Mouse (Mus musculus) adrenal gland, postnatal 4 days (tissue): ENCODE data around the gene Ly6g5b. TPM values are rescaled to one million over a fixed set of nuclear protein-coding genes. Genes with fewer than 3 reads are reported as not detected.

ENCODE experiments used
- DNase-seq, 2 experiments: peaks; one replicate each; pipeline ENCODE4 v3.0.0; 2021 to 2022; ENCODE audit warnings: low spot score in 2 of 2, mixed read lengths in 2 of 2
- long read RNA-seq, 2 experiments: library from polyadenylated mRNA; stranded (forward); transcript quantifications; one replicate each; pipeline ENCODE4 v2.0.0; 2021
- total RNA-seq, 2 experiments: library from RNA; stranded (reverse); gene quantifications; 2 replicates each; pipeline ENCODE4 v1.2.3; 2021

The Ly6g5b gene
- total RNA-seq, result 1 to 10 TPM in 1 of 2 experiments, under 1 TPM in 1; 0.62 to 1.4 TPM
- long read RNA-seq, experiment 1, result 0 reads
- long read RNA-seq, experiment 2, result 0 reads

- DNase-seq, result no peak
Observed at GRCm38 (mm10) chr17:35115046-35116019, at the start of gene Ly6g5b. Gene Ly6g5b (minus strand): TSS chr17:35115428.

DNA sequence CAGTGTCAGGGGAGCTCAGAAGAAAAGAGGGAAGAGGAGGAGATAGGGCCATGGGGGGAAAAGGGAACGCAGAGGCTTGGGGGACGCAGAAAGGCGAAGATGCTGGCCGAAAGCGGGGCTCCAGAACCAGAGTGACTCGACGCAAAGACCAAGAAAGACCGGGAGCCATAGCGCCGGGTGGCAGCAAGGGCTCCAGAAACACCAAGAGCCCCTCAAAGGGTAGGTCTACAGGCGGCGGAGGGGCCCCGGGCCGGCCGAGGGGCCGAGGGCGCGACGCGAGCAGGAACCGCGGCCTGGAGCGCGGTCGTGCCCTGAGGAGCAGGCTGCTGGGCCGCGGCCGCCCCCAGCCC is 49.0 kb upstream of the Ly6g5b start:
- DNase-seq, result no peak

DNA sequence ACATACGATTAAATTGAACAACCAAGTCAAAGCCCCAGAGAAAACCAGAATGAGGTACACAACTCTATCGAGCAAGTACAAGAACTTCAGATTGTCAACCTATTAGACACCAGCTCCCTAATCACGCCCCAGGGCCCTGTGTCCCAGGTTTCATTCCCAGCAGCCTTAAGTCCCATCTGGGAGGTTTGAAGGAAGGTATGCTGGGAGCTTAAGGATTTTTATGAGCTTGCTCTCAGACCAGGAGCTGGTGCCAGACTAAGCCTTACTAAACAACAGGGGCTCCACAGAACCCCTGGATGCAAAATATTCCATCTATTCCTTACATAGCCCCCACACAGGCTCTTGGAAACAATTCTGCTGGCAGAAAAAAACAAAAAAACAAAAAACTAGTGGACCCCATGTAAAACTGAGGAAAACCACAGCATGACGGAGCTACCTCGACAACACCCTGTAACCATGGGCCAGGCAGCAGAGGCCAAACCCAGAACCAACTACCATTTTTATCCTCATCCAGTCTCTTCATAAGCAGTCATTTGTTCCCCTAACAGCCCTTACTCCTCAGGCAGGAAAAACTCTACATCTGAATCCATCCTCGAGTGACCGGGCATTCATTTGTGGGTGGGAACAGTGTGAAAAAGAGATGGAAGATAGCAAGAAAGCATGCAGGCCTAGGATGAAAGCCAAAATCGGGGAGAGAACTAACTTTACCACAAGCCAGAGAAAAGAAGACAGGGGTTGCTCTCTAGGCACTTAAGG is 48.3 kb upstream of the Ly6g5b start:
- no peak for DNase-seq

- DNase-seq, result no peak
Observed at GRCm38 (mm10) chr17:35162730-35163129, 47.5 kb upstream of the Ly6g5b start.

- no peak for DNase-seq
Observed at GRCm38 (mm10) chr17:35162121-35162520, 46.9 kb upstream of the Ly6g5b start.

GRCm38 (mm10) chr17:35161421-35161820 is 46.2 kb upstream of the Ly6g5b start:
- DNase-seq, result no peak

DNA sequence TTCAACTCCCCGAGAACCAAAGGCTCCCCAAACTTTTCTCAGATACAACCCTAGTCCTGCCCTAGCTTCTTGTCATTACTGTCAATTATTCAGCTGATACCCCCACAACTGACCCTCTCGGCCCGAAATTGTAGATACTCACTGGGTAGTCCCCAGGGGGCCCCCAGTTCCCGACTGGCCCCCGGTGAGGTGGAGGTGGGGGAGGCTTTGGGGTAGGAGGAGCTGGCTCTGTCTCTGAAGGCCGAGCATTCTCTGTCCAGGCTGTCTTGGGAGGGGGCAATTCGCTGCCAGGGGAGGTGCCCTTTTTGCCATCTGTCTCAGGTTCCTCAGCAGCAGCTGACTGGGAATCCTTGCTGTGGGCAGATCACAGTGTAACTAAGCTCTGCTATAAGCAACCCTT is 44.4 kb upstream of the Ly6g5b start:
- DNase-seq, result no peak

- no peak for DNase-seq
Observed at GRCm38 (mm10) chr17:35158850-35159593, 43.8 kb upstream of the Ly6g5b start.

DNA sequence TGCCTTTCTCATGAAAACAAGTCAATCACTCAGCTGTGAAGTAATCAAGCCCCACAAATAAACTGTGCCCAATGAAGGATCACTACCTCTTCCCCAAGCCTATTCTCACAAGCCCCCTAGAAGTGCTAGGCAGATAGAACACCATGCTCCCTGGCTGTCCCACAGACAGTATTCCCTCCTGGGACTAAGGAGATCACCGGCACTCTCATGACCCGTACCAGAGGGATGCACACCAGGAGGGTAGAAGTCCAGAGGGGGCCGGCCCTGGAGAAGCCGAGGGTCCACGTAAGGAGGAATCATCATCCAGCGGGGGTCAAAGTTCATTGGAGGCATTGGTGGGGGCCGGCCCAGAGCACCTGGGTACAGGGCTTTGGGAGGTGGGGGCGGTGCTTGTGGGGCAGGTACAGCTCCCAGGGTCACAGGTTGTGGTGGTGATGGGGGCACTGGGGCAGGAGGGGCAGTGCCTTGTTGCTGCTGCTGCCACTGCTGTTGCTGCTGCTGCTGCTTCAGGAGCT is 42.5 kb upstream of the Ly6g5b start:
- DNase-seq, result no peak

GRCm38 (mm10) chr17:35157254-35157653 is 42.0 kb upstream of the Ly6g5b start:
- no peak for DNase-seq

- no peak for DNase-seq
Observed at GRCm38 (mm10) chr17:35156461-35157200, 41.4 kb upstream of the Ly6g5b start.

DNA sequence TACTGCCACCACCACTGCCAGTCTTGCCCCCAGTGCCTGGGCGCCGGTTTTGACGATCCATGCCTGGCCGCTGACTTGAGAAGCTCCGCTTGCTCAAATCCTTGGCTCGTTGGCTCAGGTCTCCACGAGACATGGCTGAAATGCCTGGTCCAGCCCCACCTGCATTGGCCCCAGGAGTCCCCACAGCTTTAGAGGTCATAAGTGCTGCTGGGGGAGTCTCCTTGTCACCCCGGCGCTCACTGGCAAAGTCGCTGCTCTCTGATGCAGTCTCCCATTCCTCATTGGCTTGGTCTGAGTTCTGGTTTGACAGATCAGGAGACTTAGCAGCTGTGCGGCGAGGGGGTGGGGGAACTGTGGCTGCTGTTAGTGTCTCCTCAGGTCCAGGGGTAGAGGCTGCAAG is 40.2 kb upstream of the Ly6g5b start:
- no peak for DNase-seq

DNA sequence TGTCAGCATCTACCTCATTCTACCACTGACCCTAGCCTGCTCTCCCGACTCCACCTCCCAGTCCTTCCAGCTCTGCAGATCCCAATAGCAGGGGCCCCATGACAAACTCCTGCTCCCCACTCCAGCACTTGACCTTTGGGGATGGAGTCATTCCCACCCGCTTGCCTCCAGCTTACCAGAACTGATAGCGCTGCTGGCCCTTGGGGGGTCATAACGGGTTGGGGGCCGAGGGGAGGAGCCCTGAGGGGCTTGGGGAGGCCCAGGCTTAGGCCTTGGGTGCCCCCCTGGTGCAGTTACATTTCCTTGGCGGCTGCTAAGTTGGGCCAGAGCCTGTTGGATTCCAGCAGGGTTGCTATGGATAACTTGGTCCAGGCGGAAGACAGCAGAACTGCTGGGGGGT is 39.4 kb upstream of the Ly6g5b start:
- no peak for DNase-seq

DNA sequence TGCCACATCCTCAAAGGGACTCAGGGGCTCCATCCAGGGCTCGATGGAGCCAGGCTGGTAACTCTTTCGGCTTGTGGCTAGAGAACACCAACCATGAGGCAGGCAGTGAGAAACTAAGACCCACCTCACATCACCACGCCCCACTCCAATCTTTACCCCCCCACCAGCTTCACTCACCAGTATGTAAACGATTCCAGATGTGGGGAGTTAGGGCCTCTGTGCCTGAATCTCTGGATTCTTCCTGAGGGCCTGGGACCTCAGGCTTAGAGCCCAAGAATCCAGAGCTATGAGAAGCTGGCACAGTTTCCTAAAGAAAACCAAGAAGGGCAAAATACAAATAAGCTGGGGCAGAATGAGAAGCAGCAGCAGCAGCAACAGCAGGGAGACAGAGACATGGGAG is 38.7 kb upstream of the Ly6g5b start:
- no peak for DNase-seq

GRCm38 (mm10) chr17:35153077-35153476 is 37.8 kb upstream of the Ly6g5b start:
- DNase-seq, result no peak

GRCm38 (mm10) chr17:35152121-35152520 is 36.9 kb upstream of the Ly6g5b start:
- no peak for DNase-seq

DNA sequence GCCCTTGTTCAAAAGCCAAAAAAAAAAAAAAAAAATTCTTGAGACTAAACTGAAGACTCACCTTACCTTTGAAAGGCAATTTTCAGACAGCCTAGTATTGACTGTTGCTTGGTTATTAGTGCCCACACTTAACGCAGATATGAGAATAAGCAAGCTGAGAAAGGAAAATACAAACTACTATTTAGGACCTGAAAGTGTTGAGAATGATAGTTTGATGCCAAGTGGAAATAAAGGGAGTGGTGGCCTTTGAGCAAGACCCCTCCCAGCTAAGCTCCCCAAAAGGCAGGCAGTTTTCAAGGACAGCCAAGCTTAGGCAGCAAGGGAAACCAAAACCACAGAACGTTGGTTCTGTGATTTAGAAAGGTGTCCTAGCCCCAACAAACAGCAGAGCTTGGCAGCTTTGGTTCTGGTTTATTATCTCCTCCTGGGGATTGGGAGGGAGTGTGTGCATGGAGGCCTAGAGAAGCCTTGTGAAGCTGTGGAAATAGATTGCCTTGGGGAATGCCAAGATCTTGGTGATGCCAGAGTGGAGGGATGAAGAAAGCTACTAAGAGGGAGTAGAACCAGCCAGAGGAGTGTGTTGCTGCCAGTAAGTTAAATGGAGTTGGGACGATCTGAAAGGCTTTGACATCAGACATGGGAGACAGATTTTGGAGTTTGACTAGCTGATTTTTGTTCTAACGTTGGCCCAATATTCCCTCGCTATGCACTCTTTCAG is 32.9 kb upstream of the Ly6g5b start:
- DNase-seq, result no peak

DNA sequence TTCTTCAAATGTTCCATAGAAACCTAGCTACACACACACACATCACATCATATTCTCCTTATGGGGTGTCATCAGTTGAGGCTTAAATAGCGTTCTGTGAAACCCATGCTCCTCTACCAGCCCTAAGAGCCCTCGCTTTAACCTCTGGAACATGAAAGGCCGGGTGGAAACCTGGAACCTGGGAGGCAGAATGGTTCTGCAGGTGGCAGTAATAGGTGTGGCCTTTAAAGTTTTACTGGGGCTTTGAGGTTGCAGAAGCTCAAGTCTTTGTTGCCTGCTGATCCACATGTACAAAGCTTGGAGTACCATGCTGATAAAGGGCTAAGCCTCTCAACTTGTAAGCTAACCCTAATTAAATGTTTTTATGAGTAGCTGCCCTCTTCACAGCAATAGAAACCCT is 32.1 kb upstream of the Ly6g5b start:
- no peak for DNase-seq

GRCm38 (mm10) chr17:35146139-35146538 is 30.9 kb upstream of the Ly6g5b start:
- no peak for DNase-seq

DNA sequence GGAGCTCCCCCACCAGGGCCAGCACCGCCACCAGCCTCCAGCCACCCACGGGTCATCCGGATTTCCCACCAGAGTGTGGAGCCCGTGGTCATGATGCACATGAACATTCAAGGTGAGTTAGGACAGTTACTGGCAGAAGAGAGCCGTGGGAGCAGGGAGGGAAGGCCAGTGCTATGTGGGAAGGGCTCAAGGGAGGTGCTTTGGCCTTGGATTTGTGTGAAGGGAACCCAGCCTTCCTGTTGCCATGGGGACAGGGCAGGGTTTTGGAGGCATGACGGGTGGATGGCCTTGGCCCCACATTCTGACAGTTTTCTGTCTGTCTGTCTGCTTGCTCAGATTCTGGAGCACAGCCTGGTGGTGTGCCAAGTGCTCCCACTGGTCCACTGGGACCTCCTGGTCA is 26.7 kb upstream of the Ly6g5b start:
- DNase-seq, result peak in 1 of 2 experiments; percentile 62
